Mouse (Mus musculus) cerebellum, adult (tissue): Measurements from ENCODE around the gene Fosl1.
"Not testable (repeated sequence)": the region's sequence is repeated elsewhere in the genome, so short reads cannot be mapped to it uniquely, and the experiment has no call there.

Experiments used
- ATAC-seq: cut with Nextera tagmentation; 2 replicates; pipeline ENCODE4 v1.9.2; 2017; ENCODE audit warnings: mild to moderate bottlenecking, moderate library complexity, mixed read lengths; ENCODE audit not compliant: insufficient number of reproducible peaks, low FRiP score, low TSS enrichment

The Fosl1 gene

DNA sequence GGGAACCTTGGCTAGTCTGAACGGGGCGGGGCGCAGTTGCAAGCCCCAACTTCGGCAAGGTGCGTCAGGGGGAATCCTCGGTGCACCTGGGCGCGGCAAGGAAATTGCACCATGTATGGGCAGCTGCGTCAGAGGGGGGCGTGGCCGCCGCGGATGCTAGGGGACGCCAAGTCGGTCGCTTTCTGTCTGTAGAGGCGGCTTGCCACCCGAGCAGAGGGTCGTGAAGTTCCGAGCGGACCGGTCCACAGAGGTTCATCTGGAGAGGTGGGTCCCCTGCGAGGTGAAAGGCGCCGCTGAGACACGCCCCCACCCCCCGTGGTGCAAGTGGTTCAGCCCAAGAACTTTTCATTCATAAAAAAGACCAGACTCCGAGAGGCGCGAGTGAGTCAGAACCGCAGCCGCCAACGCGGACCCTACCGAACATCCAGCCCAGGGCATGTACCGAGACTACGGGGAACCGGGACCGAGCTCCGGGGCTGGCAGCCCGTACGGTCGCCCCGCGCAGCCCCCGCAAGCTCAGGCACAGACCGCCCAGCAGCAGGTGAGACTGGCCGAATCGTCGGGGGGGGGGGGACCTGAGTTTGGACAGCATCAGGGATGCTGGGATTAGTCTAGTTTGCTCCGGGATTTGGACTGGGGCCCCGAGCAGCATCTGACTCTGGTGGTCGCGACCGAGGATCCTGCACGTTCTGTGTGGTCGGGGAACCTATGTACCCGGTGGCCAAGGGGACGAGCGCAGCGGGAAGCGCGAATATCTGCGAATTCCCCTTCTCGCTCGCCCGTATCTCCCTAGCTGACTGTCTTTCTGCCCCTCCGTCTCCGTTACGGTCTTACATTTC lies at the start of gene Fosl1:
Gene Fosl1 (plus strand): TSS at position 33 of the 839 bp plus-strand sequence.
- ATAC-seq = 0 out of 2 replicates have a peak, but pooled peaks have one; percentile 3

GRCm38 (mm10) chr19:5401073-5401472 lies 46.3 kb upstream of the Fosl1 start:
- not testable (repeated sequence) for ATAC-seq

DNA sequence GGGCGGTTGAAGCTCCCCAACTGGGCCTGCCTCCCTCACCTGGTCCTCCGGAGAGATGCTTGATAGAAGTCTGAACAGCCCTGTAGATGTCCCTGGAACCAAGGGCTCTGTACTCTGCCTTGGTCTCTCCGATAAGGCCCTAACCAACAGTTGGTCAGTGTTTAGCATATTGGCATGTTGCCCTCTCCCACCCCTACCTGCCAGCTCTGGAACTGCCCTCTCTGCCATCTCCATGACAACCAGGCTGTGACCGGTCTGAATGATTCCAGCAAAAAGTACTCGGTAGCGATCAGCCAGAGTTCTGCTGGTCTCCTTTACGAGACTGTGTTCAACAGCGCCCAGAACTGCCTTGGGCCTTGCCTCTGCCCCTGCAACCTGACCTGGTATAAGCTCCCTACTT lies 45.1 kb upstream of the Fosl1 start, which contains the start of gene Tsga10ip:
Gene Tsga10ip (minus strand): TSS at position 234 of the 400 bp plus-strand sequence.
- no peak for ATAC-seq

DNA sequence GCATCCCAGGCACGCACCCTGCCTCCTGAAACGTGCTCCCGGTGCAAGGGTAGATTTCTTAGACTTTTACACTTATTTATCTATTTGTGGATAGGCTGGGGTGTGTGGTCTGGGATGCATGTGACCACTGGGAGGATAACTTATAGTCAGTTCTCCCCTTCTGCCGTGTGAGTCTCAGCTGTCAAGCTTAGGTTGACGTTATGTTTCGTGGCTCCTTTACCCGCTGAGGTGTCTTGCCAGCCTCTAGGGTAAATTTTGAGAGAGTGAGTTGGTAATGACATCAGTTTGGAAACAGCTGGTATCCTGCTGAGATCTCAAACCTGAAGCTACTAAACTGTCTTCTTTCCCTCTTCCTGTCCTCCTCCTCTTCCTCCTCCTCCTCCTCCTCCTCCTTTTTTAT lies 41.4 kb upstream of the Fosl1 start:
- ATAC-seq = no peak

DNA sequence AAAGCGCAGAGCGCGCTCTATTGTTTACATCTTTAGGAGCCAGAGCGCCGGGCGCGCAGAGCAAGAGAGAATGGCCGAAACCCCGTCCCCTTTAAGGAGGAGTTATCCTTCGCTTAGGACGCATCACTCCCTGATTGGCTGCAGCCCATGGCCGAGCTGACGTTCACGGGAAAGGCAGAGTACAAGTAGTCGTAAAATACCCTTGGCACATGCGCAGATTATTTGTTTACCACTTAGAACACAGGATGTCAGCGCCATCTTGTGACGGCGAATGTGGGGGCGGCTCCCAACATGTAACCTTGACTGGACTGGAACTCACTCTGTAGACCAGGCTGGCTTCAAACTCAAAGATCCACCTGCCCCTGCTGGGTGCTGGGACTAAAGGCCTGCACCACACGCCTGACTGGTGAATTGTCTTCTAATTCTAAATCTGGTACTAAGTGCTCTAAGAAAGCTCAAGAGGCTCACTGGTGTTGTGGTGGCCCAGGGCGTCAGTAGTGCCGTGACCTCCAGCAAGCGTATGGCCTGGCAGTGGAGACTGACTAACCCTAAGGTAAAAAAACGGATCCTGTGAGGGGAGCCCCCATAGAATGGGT lies 40.7 kb upstream of the Fosl1 start:
- ATAC-seq = not testable (repeated sequence)

DNA sequence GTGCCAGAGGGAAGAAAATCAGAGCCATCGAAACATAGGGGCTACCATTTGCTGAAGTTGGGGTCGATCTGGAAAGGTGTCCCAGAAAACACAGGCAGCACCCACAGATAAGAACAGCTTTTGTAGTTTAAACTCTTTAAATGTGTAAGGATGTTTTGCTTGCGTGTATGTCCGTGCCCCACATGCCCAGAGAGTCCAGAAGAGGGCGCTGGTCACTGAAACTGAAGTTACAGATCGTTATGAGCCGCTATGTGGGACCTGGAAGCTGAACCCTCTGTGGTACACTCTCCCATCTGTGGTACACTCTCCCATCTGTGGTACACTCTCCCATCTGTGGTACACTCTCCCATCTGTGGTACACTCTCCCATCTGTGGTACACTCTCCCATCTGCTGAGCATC lies 40.2 kb upstream of the Fosl1 start:
- peak; percentile 87; the same call in 1 of the 2 replicates for ATAC-seq

DNA sequence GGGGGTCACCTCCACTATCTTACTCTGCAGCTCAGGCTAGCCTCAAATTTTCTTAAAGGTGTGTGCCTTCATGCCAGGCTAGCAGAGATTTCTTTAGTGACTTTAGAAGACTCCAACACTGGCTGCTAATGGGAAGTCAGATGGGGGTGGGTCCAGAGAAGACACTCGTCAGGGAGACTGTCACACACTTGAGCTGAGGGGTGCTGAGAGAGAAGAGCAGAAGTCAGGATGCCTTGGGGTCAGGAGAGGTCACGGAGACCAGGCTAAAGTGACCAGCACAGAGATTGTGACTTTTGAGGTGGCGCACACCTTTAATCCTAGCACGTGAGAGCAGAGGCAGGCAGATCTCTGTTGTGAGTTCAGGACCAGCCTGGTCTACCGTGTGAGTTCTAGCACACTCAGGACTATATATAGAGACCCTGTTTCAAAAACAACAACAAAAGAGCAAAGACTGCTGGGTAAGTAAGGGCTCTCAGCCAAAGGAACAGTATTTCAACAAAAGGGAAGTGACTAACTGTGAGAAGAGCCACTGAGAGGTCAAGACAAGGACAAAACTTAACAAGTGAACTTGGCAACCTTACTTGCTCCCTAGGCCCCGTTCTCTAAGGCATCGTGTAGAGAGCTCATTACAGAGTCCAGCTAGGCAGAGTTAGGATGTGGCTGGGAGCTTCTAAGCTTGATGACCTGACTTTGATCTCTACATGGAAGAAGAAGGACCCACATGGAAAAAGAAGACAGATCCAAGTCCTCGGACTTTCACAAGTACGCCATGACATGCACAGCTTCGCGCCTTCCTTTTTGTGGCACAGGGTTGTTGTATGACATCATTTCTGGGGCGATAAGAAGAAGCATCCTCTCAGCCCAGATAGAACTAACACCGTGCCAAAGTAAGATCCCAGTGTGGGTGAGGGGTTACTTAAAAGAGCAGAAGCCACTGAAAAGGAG lies 39.0 kb upstream of the Fosl1 start:
- no peak for ATAC-seq

- no peak for ATAC-seq
These were observed 38.3 kb upstream of the Fosl1 start for GRCm38 (mm10) chr19:5409068-5409467.

DNA sequence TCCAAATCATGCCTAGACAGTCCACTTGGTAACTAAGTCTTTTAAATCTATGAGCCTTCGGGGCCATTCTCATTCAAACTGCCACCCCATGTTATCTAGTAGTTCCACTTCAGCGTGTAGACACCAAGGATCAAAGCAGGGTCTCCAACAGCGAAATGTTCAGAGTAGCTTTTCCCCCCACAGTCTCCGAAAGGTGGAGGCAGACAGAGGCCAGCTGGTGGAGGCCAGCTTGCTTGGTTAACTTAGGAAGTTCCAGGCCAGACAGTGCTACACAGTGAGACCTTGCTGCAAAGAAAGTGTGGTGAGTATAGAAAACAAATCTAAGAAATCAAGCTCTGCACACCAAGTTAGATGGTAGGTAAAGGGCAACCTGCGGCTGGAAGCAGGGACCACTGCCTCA lies 36.7 kb upstream of the Fosl1 start:
- no peak for ATAC-seq

- no peak for ATAC-seq
These were observed 35.4 kb upstream of the Fosl1 start for GRCm38 (mm10) chr19:5411961-5412360.

- ATAC-seq = no peak
These were observed 33.5 kb upstream of the Fosl1 start for GRCm38 (mm10) chr19:5413840-5414239.

- no peak for ATAC-seq
These were observed 32.8 kb upstream of the Fosl1 start for GRCm38 (mm10) chr19:5414534-5414957.

GRCm38 (mm10) chr19:5418750-5419466 lies 28.4 kb upstream of the Fosl1 start:
- ATAC-seq = no peak

DNA sequence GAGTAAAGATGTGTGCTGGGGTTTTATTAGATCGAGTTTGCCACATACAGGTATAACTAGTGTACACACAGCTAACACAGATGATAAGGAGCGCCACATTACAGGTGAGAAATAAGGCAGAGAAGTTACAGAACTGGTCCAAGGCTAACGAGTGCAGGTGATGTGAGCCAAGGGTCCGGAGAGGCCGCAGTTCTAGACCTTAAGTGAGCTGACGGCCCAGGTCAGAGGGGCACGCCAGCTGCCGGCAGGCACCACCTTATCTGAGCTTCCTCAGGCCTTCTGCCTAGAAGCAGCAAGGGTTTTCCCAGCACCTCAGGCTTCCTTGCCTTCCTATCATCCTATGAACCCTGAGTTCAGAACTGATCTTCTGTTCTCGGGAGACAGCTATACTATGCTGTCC lies 27.7 kb upstream of the Fosl1 start:
- no peak for ATAC-seq

GRCm38 (mm10) chr19:5420579-5420978 lies 26.8 kb upstream of the Fosl1 start:
- ATAC-seq = no peak

DNA sequence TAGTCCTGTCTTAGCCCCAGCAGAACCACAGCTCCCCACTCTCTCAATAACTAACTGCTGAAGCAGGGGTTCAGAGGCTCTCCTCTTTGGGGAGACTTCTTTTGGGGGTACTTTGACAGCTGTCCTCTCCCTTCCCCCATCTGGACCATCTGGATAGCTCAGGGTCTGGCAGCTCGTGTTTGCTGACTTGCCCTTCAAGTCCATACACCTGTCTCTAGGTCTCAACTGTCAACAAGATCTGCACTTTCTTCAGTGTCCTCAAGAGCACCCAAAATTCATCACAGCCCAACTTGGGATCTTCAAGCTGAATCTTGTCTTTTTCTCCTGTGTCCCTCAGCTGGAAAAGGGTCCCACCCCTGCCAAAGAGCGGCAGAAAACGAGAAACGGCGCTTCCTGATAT lies 25.6 kb upstream of the Fosl1 start:
- ATAC-seq = no peak

- ATAC-seq = no peak
These were observed 25.1 kb upstream of the Fosl1 start for GRCm38 (mm10) chr19:5422267-5422666.

GRCm38 (mm10) chr19:5422895-5423443 lies 24.4 kb upstream of the Fosl1 start:
- ATAC-seq = no peak

DNA sequence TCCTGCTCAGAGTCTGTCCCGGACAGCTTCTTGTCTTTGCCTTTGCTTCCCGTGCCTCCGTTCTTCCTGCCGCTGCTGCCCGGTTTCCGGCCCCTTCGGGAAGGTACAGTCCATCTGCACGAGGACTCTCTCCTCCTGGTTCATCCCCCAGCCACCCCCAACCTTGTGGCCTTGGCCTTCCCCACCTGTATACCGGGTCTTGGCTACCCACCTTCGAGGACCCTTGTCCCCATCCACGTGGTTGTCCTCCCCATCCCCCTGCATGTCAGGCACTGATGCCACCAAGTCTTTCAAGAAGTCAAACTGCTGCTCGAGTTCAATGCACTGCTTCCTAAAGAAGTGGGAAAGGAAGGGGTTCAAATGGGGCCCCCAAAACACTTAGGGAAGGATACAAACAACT lies 23.8 kb upstream of the Fosl1 start:
- ATAC-seq = no peak
